Comparison of ENCODE assay signal across 19 mouse cellular contexts in the genomic region with DNA sequence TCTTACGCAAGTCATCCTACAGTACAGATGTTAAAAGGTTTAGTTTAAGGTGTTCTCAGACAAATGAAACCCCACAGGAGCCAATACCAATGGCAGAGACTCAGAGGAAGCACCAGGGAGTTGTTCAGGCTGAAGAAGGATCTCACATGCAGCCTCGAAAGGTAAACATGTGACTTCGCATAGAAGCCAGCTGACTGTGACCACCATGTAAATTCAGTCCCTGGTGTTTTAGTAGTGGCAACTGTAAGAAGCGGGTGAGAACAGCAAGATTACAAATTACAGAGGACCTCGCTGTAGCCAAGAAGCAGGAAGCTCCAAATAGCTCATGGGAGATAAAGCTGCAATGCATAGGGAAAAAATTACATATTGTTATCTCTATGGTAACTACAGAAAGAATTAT. TPM values are rescaled to one million over a fixed set of nuclear protein-coding genes. Genes with fewer than 3 reads are reported as not detected.
DNase-seq lines count a peak whose midpoint lies in the region; ATAC-seq and TF ChIP-seq lines count a peak whose summit lies in the region.
"Had no signal": no experiment of that assay in that cellular context is flagged by ENCODE, and none has a peak within 500 bp of the region (broad histone marks: within the 10 kb centered on the region; RNA-seq: fewer than 3 reads in every experiment).

No protein-coding gene starts in this region.

- TF ChIP-seq POLR2A in CH12.LX (IDR thresholded peaks at IDR 0.05; ENCODE audit: low read depth, low read length) (no peak), MEL (IDR thresholded peaks at IDR 0.05; ENCODE audit: control insufficient read depth in 1 of 2, insufficient read depth in 1 of 2, low read depth in 1 of 2, low read length in 2 of 2, poor library complexity in 1 of 2) (no peak)

- dilution Hi-C loops in CH12.LX (cut with MboI; ENCODE audit: extremely low pct_ligation_motif_present, extremely low pct_unique_long_range_greater_than_20kb, low sequenced_read_pairs): no loop called here

- no peaks in the 10 kb centered on the region for H3K36me3 ChIP-seq in CH12.LX (replicated peaks in 1 of 2; ENCODE audit: control insufficient read depth in 1 of 2, insufficient read depth in 1 of 2, low read length in 1 of 2)
- H3K36me3 ChIP-seq in MEL (ENCODE audit: control insufficient read depth in 1 of 2, insufficient read depth in 2 of 2, low read length in 2 of 2): no peaks in the 10 kb centered on the region
- H3K36me3 ChIP-seq in splenic B cell, adult 2 months (ENCODE audit: control insufficient read depth, insufficient read depth, low read length, poor library complexity, severe bottlenecking): no peaks in the 10 kb centered on the region
- H3K36me3 ChIP-seq: embryonic facial prominence, embryonic 13.5 days; G1E; heart, embryonic 15.5 days; hindbrain, embryonic 10.5 days; intestine, embryonic 15.5 days had no signal

- H3K79me2 ChIP-seq in CH12.LX (replicated peaks; ENCODE audit: control insufficient read depth, extremely low read depth, insufficient read depth, poor library complexity, severe bottlenecking) (no peaks in the 10 kb centered on the region), MEL (ENCODE audit: control insufficient read depth, insufficient read depth, low read length, poor library complexity) (no peaks in the 10 kb centered on the region)

- in situ Hi-C loops in CH12.LX (cut with MboI; ENCODE audit: low pct_ligation_motif_present, low pct_unique_long_range_greater_than_20kb, low sequenced_read_pairs): no loop called here

- TF ChIP-seq EP300 in CH12.LX (IDR thresholded peaks at IDR 0.05; ENCODE audit: low read length): no peak
- no peak for TF ChIP-seq EP300 in MEL (IDR thresholded peaks at IDR 0.05; ENCODE audit: low read depth in 1 of 2, low read length in 2 of 2)

- no peak overlapping the region for H3K4me2 ChIP-seq in CH12.LX (ENCODE audit: insufficient read depth, low read depth, poor library complexity, severe bottlenecking)
- H3K4me2 ChIP-seq: embryonic facial prominence, embryonic 13.5 days; heart, embryonic 11.5 days; heart, embryonic 15.5 days; hindbrain, embryonic 14.5 days; intestine, embryonic 15.5 days had no signal

- no peak for TF ChIP-seq RAD21 in CH12.LX (IDR thresholded peaks at IDR 0.05; ENCODE audit: low read depth, low read length)
- no peak for TF ChIP-seq RAD21 in MEL (IDR thresholded peaks at IDR 0.05; ENCODE audit: low read depth, low read length)

- ATAC-seq in frontal cortex, adult (ENCODE audit: low TSS enrichment): peak; percentile 58
- ATAC-seq: intestine, embryonic 15.5 days had no signal

- no peak for DNase-seq in frontal cortex, postnatal 36 days (ENCODE audit: low spot score in 2 of 2)
- DNase-seq in CH12.LX (ENCODE audit: extremely low read depth): peak; percentile 58
- peak; percentile 13 for DNase-seq in MEL (ENCODE audit: low read depth, low spot score)
- peak; percentile 39 for DNase-seq in splenic B cell, adult 2 months (ENCODE audit: low read depth, low spot score)
- no peak for DNase-seq in ovary, postnatal 14 days (ENCODE audit: low spot score)
- DNase-seq: adrenal gland, postnatal 10 days; cerebellum, adult 11-12 months; cerebellum, adult 9-10 months; cerebellum, postnatal 25 days; gastrocnemius, postnatal 10 days; heart, adult 2 months had no signal

- peaks cover 2 to 20% of the 10 kb centered on the region in 2 experiments; a peak in 3 of 4 replicates for H3K4me1 ChIP-seq in CH12.LX (ENCODE audit: control insufficient read depth in 1 of 2, insufficient read depth in 2 of 2)
- peaks cover 0 to 2% of the 10 kb centered on the region in 2 experiments; a peak in 1 of 4 replicates for H3K4me1 ChIP-seq in MEL (ENCODE audit: control insufficient read depth in 1 of 2, insufficient read depth in 2 of 2, low read length in 2 of 2)
- H3K4me1 ChIP-seq: intestine, embryonic 15.5 days had no signal

- H3K27ac ChIP-seq in CH12.LX (ENCODE audit: insufficient read depth, low read depth) (no peak overlapping the region), MEL (ENCODE audit: control insufficient read depth, low read depth, low read length) (no peak overlapping the region)
- H3K27ac ChIP-seq: embryonic facial prominence, embryonic 13.5 days; heart, adult 2 months; heart, embryonic 15.5 days; hindbrain, embryonic 10.5 days; hindbrain, embryonic 14.5 days; intestine, embryonic 15.5 days had no signal

- no peak overlapping the region for H3K9ac ChIP-seq in CH12.LX (ENCODE audit: insufficient read depth, low read depth)
- no peak overlapping the region for H3K9ac ChIP-seq in MEL (ENCODE audit: control insufficient read depth, low read depth, low read length, poor library complexity, severe bottlenecking)
- H3K9ac ChIP-seq: embryonic facial prominence, embryonic 13.5 days; heart, embryonic 15.5 days; hindbrain, embryonic 14.5 days; intestine, embryonic 15.5 days had no signal

- H3K27me3 ChIP-seq in CH12.LX (replicated peaks) (no peaks in the 10 kb centered on the region), MEL (ENCODE audit: control insufficient read depth in 1 of 2, insufficient read depth in 2 of 2, low read length in 2 of 2) (peaks cover 2 to 3% of the 10 kb centered on the region in 2 experiments; a peak in 3 of 4 replicates)
- no peaks in the 10 kb centered on the region for H3K27me3 ChIP-seq in splenic B cell, adult 2 months (ENCODE audit: control insufficient read depth, insufficient read depth, low read length, poor library complexity, severe bottlenecking)
- H3K27me3 ChIP-seq: embryonic facial prominence, embryonic 13.5 days; heart, embryonic 15.5 days; intestine, embryonic 15.5 days had no signal

- TF ChIP-seq CTCF in CH12.LX (conservative IDR thresholded peaks at IDR 0.05 in 1 of 2, IDR thresholded peaks at IDR 0.05 in 1 of 2; ENCODE audit: low read depth in 2 of 2, low read length in 2 of 2) (no peak), MEL (IDR thresholded peaks at IDR 0.05 in 2 of 3, conservative IDR thresholded peaks at IDR 0.05 in 1 of 3; ENCODE audit: control insufficient read depth in 1 of 3, insufficient read depth in 1 of 3, low read depth in 2 of 3, low read length in 3 of 3, poor library complexity in 1 of 3, severe bottlenecking in 1 of 3) (no peak)

- no peak overlapping the region for H3K4me3 ChIP-seq in CH12.LX (replicated peaks in 1 of 3; ENCODE audit: low read depth in 2 of 3, low read length in 2 of 3, poor library complexity in 1 of 3)
- no peak overlapping the region for H3K4me3 ChIP-seq in MEL (ENCODE audit: control insufficient read depth in 1 of 2, insufficient read depth in 1 of 2, low read depth in 2 of 2, low read length in 2 of 2)
- H3K4me3 ChIP-seq: embryonic facial prominence, embryonic 13.5 days; heart, adult 2 months; heart, embryonic 15.5 days; hindbrain, embryonic 10.5 days; intestine, embryonic 15.5 days had no signal

- H3K9me3 ChIP-seq in CH12.LX (replicated peaks; ENCODE audit: low read length) (peaks cover 3% of the 10 kb centered on the region), MEL (replicated peaks; ENCODE audit: insufficient read depth, low read length) (no peaks in the 10 kb centered on the region)
- H3K9me3 ChIP-seq: heart, embryonic 15.5 days; intestine, embryonic 15.5 days had no signal

TF ChIP-seq in CH12.LX, 34 proteins besides CTCF, POLR2A, EP300 and RAD21 (continues in another document):
- no peak for TF ChIP-seq JUN (IDR thresholded peaks at IDR 0.05; ENCODE audit: insufficient read depth, low read depth, low read length)
- peak; percentile 12; the same call in 1 of the 2 replicates for TF ChIP-seq USF1 (IDR thresholded peaks at IDR 0.05; ENCODE audit: low read depth, low read length)
- no peak for TF ChIP-seq PAX5 (IDR thresholded peaks at IDR 0.05; ENCODE audit: low read length)
- no peak for TF ChIP-seq JUND (conservative IDR thresholded peaks at IDR 0.05; ENCODE audit: low read depth, low read length)
- TF ChIP-seq ETS1 (conservative IDR thresholded peaks at IDR 0.05; ENCODE audit: low read depth, low read length): peak; percentile 65
- no peak for TF ChIP-seq NELFE (IDR thresholded peaks at IDR 0.05; ENCODE audit: low read depth, low read length)
- TF ChIP-seq MAFK (IDR thresholded peaks at IDR 0.05; ENCODE audit: insufficient replicate concordance, low read length): no peak
- TF ChIP-seq MXI1 (IDR thresholded peaks at IDR 0.05; ENCODE audit: low read depth, low read length): no peak
- TF ChIP-seq MAX (IDR thresholded peaks at IDR 0.05; ENCODE audit: low read length): peak; percentile 77
- TF ChIP-seq RCOR1 (conservative IDR thresholded peaks at IDR 0.05; ENCODE audit: low read depth, low read length): no peak
- peak; percentile 80 for TF ChIP-seq BHLHE40 (IDR thresholded peaks at IDR 0.05; ENCODE audit: low read depth, low read length)
- no peak for TF ChIP-seq CHD2 (IDR thresholded peaks at IDR 0.05; ENCODE audit: low read length)
- no peak for TF ChIP-seq E2F4 (IDR thresholded peaks at IDR 0.05; ENCODE audit: insufficient replicate concordance, low read depth, low read length)

TF ChIP-seq in MEL, 35 proteins besides CTCF, POLR2A, EP300 and RAD21:
- TF ChIP-seq USF2 (IDR thresholded peaks at IDR 0.05; ENCODE audit: borderline replicate concordance in 1 of 2, insufficient read depth in 1 of 2, low read depth in 1 of 2, low read length in 2 of 2) (no peak), GATA1 (IDR thresholded peaks at IDR 0.05; ENCODE audit: low read depth, low read length) (no peak), HCFC1 (IDR thresholded peaks at IDR 0.05; ENCODE audit: low read depth, low read length) (no peak), MEF2A (IDR thresholded peaks at IDR 0.05; ENCODE audit: extremely low read depth, insufficient replicate concordance, low read depth, low read length, poor library complexity, severe bottlenecking) (no peak), NRF1 (IDR thresholded peaks at IDR 0.05; ENCODE audit: insufficient read depth, low read depth, low read length, poor library complexity, severe bottlenecking) (no peak), MYB (IDR thresholded peaks at IDR 0.05; ENCODE audit: low read depth, low read length) (no peak), USF1 (IDR thresholded peaks at IDR 0.05; ENCODE audit: low read depth, low read length) (no peak), TBP (IDR thresholded peaks at IDR 0.05; ENCODE audit: low read depth, low read length) (no peak)
TF ChIP-seq in MEL: peak in this region for 0.

RNA-seq across cellular contexts. Expression of a gene that starts 49.6 kb away (rescaled TPM):
- total RNA-seq in CH12.LX (2012; rRNA removed) (70.7 and 72.3 TPM in 2 replicates), CH12.LX (2014; rRNA removed) (97.4 and 102 TPM in 2 replicates), MEL (2012; rRNA removed) (41.1 and 48.0 TPM in 2 replicates)
- polyA plus RNA-seq in CH12.LX (2012; ENCODE audit: insufficient read length, low read depth) (51.8 and 54.2 TPM in 2 replicates), MEL (2012; ENCODE audit: insufficient read depth in 1 of 2, insufficient read length in 2 of 2, low read depth in 1 of 2, low replicate concordance in 2 of 2, missing spikeins in 1 of 2) (10 to 100 TPM in 1 of 2 experiments, not detected in 1; 28.9 TPM)

Comparison
In these comparisons a context has a peak if more than half of its experiments do, and no peak if none do; other contexts are left out.
1. DNase-seq: peak in CH12.LX (single experiment), MEL (single experiment) and splenic B cell, adult 2 months (single experiment); none in frontal cortex, postnatal 36 days (0 of 2) and ovary, postnatal 14 days (single experiment).